Mouse (Mus musculus) cerebellum, adult (tissue): ENCODE data around the gene Khsrp.

ENCODE experiments used
- ATAC-seq: cut with Nextera tagmentation; 2 replicates; pipeline ENCODE4 v1.9.2; 2017; ENCODE audit warnings: mild to moderate bottlenecking, moderate library complexity, mixed read lengths; ENCODE audit not compliant: insufficient number of reproducible peaks, low FRiP score, low TSS enrichment

The Khsrp gene

GRCm38 (mm10) chr17:57031661-57032420, 519 bp upstream of the Khsrp start:
- peak; percentile 93 for ATAC-seq

DNA sequence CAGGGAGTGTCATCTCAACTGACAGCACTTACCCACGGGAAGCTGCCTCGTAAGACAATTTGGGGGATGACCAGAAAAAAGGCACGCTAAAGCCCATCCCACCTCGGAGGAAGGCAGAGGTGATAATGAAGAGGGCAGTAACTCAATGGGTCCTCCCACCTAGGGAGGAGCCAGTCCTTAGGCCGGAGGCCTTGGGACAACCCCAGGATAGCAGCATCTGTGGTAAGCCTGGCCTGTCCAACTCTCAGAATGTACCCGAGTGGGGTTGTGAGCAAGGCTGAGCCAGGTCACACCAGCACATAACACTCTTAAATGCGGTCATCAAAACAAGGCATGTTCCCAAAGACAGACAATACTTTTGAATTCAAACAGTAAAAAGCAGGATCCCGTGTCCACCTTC, 1.6 kb downstream of the Khsrp start:
- no peak for ATAC-seq

- ATAC-seq = no peak
Observed at GRCm38 (mm10) chr17:57027471-57027870, 3.9 kb downstream of the Khsrp start.

DNA sequence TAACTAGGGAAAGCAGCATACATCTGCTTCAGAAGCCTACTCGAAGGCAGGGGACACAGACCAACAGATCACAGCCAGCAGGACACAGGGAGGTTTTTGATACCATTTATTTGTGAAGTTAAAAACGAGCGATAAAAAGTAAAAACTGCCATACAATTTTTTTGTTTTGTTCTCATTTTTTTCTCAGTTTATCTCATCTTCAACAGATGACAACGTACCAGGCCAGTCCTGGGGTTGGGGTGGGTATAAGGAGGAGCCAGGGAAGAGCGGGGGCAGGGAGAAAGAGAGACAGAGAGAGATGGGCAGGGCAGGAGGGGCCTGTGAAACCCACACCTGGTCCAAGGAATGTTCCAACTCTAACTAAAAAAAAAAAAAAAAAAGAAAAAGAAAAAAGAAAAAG, 10.4 kb downstream of the Khsrp start:
- ATAC-seq = no peak

DNA sequence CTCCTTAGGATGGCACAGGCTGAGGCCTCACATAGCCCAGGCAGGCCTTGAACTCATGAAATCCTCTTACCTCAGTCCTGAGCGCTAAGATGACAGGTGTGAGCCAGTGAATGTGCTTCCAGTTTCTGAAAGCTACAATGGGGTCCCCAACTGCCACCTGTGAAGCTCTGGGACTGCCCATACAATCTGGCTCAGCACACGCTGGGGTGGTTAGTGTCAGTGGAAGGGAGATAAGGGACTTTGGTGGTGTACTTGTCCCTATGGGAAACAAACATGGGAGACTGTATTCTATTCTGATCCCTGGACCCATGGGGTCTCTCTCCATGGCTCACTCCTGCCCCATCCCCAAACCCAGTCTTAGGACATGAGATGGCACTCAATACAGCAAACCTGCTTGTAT, 11.6 kb downstream of the Khsrp start:
- no peak for ATAC-seq

DNA sequence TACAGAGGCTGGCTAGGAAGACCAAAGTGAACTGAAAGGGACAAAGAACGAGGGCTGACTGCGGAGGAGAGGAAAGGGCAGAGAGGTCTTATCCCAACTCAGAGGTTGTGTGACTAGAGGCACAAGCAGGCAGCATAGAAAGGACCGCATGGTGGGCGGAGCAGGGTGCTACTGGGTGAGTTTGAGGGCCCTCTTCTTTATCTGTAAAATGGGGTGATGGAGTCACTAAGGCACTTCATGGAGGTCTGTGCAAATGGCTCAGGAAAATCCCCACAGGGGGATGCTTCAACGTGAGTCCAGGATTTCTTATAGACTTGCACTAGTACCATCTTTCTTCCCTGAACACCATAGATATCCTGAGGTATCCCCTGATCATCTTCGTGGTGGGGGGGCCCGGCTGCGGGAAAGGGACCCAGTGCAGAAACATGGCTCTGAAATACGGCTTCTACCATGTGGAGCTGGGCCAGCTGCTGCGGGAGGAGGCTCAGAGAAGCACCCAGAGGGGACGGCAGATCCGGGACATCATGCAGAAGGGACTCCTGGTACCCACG, 19.0 kb downstream of the Khsrp start:
- ATAC-seq = no peak

DNA sequence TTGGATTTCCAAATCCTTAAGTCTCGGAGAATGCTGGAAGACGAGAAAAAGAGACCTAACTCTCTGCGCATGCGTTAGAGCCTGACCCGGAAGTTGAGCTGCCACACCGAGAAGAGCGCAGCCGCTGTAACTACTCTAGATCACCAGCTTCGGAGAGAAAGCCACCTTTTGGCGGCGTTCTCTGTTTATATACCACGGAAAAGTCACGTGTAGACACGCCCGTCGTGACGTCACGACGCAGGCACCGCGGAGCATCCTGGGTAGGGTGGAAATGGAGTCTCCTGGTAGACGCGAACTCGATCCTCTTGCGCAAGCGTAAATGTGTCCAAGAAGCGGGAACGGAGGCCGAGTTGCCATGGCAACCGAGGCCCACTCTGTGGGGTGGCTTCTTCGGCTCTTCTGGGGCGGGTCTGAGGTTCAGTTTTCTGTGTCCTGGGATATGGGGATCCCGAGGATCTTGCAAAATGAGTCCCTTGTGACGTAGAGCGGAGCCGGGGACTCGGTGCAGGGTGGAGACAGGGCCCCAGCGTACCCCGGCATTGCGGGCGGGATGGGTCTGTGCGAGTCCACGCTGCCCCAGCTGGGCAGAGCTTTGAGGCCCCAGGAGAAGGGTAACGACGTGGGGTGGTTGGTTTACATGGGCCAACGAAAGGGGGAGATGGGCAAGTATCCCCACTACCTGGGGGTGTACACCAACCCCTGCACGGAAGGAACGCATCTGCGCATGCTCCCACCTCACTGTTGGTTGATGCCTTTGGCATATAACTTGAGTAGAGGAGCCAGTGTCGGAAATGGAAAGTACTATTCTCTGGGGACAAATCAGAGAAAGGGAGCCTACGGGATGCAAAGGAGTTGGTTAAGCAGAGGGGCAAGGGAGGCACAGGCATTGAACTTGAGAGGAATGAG, 19.8 kb downstream of the Khsrp start, which contains the start of the genes Gtf2f1 and Gm17949:
Gtf2f1 (minus strand) TSS at position 53 of the 906 bp plus-strand sequence.
Gm17949 (plus strand) TSS at position 234 of the 906 bp plus-strand sequence.
- peak; percentile 94 for ATAC-seq

- ATAC-seq = peak; percentile 19; the same call in 1 of the 2 replicates
Observed at GRCm38 (mm10) chr17:57010911-57011235, 20.4 kb downstream of the Khsrp start.

- ATAC-seq = no peak
Observed at GRCm38 (mm10) chr17:57007137-57007905, 24.0 kb downstream of the Khsrp start.

DNA sequence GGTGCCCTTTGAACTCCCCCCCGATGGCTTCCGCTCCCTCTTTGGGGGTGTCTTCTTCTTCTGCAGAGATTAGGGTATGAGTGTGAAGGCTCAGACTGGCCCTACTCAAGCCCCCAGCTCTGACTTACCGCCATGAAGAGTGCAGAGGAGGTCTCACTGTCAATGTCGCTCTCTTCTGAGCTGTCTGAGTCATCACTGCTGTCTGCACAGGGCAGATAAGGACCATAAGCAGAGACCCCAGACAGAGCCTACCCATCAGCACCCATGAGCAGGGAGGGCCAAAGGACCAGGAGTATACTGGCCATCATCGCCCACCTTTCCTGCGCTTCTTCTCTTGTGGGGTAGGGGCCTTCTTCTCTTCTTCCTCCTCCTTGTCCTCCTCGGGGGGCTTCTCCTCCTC, 27.3 kb downstream of the Khsrp start:
- ATAC-seq = no peak

DNA sequence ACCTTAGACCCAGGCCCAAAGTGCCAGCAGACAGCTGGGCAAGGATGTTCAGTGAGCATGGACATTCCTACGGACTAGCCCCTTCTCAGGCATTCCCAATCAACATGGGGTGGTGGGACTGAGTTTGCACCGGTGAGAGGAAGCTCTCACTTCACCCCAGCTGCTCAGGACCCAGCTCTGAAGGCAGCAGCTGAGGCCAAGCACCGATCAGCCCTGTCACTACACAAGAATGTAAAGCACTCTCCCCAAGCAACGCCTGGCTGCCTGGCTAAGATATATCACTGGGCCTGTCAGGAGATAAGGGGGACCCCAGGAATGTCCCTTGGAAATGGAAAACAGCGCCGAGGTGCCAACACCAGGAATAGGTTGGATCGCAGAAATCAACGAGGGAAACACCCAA, 30.1 kb downstream of the Khsrp start:
- no peak for ATAC-seq

GRCm38 (mm10) chr17:56999968-57000609, 31.2 kb downstream of the Khsrp start, which contains the start of gene Pspn:
TSS of gene Pspn (minus strand) at chr17:57000018.
- ATAC-seq = no peak

DNA sequence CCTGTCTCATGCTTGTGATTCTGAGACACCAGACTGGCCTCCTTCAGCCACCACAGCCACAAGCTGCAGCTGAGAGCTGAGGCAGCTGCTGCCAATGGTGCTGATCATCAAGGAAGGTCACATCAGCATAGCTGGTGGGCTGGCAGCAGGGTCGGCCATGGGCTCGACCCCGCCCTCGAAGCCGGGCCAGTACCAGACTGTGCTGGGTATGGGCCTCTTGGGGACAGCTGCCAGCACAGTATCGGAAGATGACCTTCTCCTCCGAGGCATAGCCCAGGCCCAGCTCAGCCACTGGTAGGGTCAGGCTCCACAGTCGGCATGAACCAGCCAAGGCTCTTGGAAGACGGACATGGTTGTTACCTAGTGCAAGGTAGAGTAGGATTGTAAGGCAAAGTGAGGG, 31.9 kb downstream of the Khsrp start:
- ATAC-seq = no peak

GRCm38 (mm10) chr17:56997029-56997667, 34.2 kb downstream of the Khsrp start, which contains the start of gene Alkbh7:
TSS of gene Alkbh7 (plus strand) at chr17:56997339.
- peak; percentile 97 for ATAC-seq

DNA sequence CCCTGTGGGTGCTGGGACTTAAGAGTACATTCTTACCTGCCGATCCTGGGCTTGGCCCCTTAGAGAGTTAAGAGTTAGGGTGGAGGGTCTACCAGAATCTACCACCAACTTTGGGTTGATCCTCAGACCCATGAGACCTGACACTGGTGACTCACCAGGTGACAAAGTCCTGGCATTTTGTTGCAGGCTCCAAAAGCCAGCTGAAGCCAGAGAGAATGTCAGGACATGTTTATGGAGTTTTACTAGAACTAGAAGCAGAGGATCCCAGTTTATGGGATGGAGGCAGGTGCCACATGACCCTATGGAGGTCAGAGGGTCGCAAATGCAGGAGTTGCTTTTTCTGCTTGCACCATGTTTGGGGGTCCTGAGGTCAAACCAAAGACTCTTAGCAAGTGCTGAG, 34.8 kb downstream of the Khsrp start:
- no peak for ATAC-seq

DNA sequence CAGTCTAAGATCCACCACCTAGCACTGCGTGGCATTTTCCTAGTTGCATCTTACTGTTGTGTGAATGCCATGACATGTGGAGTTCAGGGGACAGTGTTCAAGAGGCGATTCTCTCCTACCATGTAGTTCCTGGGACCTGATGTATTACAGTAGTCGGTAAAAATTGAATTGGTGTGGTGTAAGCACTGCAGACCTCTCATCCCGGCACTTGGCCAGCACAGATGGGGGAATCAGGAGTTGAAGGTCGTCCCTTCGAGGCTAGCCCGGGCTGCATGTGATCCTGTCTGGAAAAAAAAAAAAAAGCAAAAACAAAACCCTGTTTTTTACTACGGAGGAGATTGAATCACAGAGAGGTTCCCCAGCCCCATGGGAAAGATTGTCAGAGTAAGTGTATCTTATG, 36.3 kb downstream of the Khsrp start:
- no peak for ATAC-seq

- no peak for ATAC-seq
Observed at GRCm38 (mm10) chr17:56990966-56991365, 40.4 kb downstream of the Khsrp start.

- ATAC-seq = peak; percentile 97
Observed at GRCm38 (mm10) chr17:56990115-56990746, 41.1 kb downstream of the Khsrp start, which contains the start of gene Clpp. TSS of gene Clpp (plus strand) at chr17:56990305.
